Mouse (Mus musculus) cerebellum, adult 2 months (tissue): ENCODE results near the gene Gm28539.

Experiments used
- CTCF ChIP-seq: fragments of 200-500 bp; IDR thresholded peaks from 2 replicates; pipeline ENCODE4 v1.5.1; 2011; ENCODE audit warnings: low read depth, mild to moderate bottlenecking, control low read depth, low read length, moderate library complexity, borderline replicate concordance; ENCODE audit not compliant: insufficient read depth
- POLR2A ChIP-seq: fragments of 200-500 bp; IDR thresholded peaks from 2 replicates; pipeline ENCODE4 v1.6.1; 2011; ENCODE audit warnings: low read length, control low read depth, borderline replicate concordance; ENCODE audit not compliant: insufficient read depth

GRCm38 (mm10) chr16:18828630-18829029 lies 7.8 kb upstream of the Gm28539 start:
- TF ChIP-seq POLR2A (no peak), CTCF (no peak)
